ENCODE assay signal across 23 mouse cellular contexts in the genomic region with DNA sequence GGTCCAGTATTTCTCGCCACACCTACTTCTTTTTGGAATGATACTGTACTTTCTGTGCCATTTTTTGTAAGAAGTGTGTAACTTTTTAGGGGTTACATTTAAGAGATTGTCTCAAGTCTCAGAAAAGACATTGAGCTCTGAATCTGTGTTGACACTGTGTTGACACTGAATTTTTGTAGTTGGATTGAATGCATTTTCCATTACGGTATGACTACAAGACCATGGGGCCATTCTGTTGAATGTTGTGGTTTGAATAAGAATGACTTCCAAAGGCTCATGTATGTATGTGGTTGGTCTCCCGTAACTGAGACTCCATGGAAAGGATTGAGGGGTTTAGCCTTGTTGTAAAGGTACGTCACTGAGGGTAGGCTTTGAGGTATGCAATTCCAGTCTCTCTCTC.
"Had no signal": no experiment of that assay in that cellular context is flagged by ENCODE, and none has a peak within 500 bp of the region (broad histone marks: within the 10 kb centered on the region; RNA-seq: fewer than 3 reads in every experiment).

No protein-coding gene starts in this region.

- H3K4me3 ChIP-seq: embryonic facial prominence, embryonic 12.5 days; embryonic facial prominence, embryonic 13.5 days; erythroblast, embryonic 14.5 days; forebrain, embryonic 10.5 days; forebrain, embryonic 12.5 days; forebrain, embryonic 13.5 days; forebrain, embryonic 15.5 days; gastrocnemius, adult 2 months; heart, adult 2 months; heart, embryonic 10.5 days had no signal

- H3K36me3 ChIP-seq: embryonic facial prominence, embryonic 12.5 days; embryonic facial prominence, embryonic 13.5 days; forebrain, embryonic 10.5 days; forebrain, embryonic 12.5 days; forebrain, embryonic 15.5 days; heart, embryonic 10.5 days had no signal

- H3K4me1 ChIP-seq: embryonic facial prominence, embryonic 12.5 days; embryonic facial prominence, embryonic 13.5 days; forebrain, embryonic 10.5 days; forebrain, embryonic 12.5 days; forebrain, embryonic 13.5 days; forebrain, embryonic 15.5 days; heart, embryonic 10.5 days had no signal

- ATAC-seq: forebrain, embryonic 13.5 days; forebrain, embryonic 14.5 days; forebrain, embryonic 15.5 days; forebrain, embryonic 16.5 days; forebrain, postnatal 0 days had no signal

- H3K9me3 ChIP-seq: embryonic facial prominence, embryonic 12.5 days; embryonic facial prominence, embryonic 13.5 days; forebrain, embryonic 10.5 days; forebrain, embryonic 13.5 days; forebrain, embryonic 15.5 days; heart, embryonic 10.5 days had no signal

- DNase-seq: cerebellum, adult 2 months; cerebellum, adult 8-10 months; cerebellum, adult 9-10 months; cerebellum, adult 9-11 months; cerebellum, postnatal 14 days; cerebellum, postnatal 25 days; cerebellum, postnatal 36 days; embryo, embryonic 11 days; forebrain, postnatal 0 days; gastrocnemius, postnatal 36 days had no signal

- H3K4me2 ChIP-seq: embryonic facial prominence, embryonic 12.5 days; embryonic facial prominence, embryonic 13.5 days; forebrain, embryonic 12.5 days; forebrain, embryonic 13.5 days; forebrain, embryonic 15.5 days; heart, embryonic 11.5 days had no signal

- H3K27ac ChIP-seq: embryonic facial prominence, embryonic 12.5 days; embryonic facial prominence, embryonic 13.5 days; forebrain, embryonic 10.5 days; forebrain, embryonic 12.5 days; forebrain, embryonic 13.5 days; forebrain, embryonic 15.5 days; gastrocnemius, adult 2 months; heart, embryonic 10.5 days had no signal

- H3K27me3 ChIP-seq: embryonic facial prominence, embryonic 12.5 days; embryonic facial prominence, embryonic 13.5 days; forebrain, embryonic 12.5 days; forebrain, embryonic 13.5 days; forebrain, embryonic 15.5 days had no signal

- H3K9ac ChIP-seq: embryonic facial prominence, embryonic 12.5 days; embryonic facial prominence, embryonic 13.5 days; forebrain, embryonic 12.5 days; forebrain, embryonic 13.5 days; forebrain, embryonic 15.5 days; forebrain, postnatal 0 days had no signal
